Mouse (Mus musculus) forebrain, embryonic 12.5 days (tissue): Measurements from ENCODE around the gene Eva1b. TPM values are rescaled to one million over a fixed set of nuclear protein-coding genes. Genes with fewer than 3 reads are reported as not detected.

Experiments
- ATAC-seq: fragments of 200-750 bp; cut with Nextera tagmentation; 2 replicates; pipeline ENCODE4 v1.8.0; 2017; ENCODE audit warnings: moderate TSS enrichment; ENCODE audit not compliant: low FRiP score
- H3K27ac ChIP-seq: fragments of 300-500 bp; sonication (generic); 2 replicates; pipeline ENCODE4 v1.5.1; 2016; ENCODE audit warnings: mild to moderate bottlenecking
- H3K27me3 ChIP-seq: fragments of 300-500 bp; sonication (generic); 2 replicates; pipeline ENCODE4 v1.6.1; 2016; ENCODE audit warnings: mild to moderate bottlenecking
- H3K36me3 ChIP-seq: fragments of 300-500 bp; sonication (generic); replicated peaks from 2 replicates; pipeline ENCODE4 v1.6.1; 2016; ENCODE audit warnings: mild to moderate bottlenecking
- H3K4me1 ChIP-seq: fragments of 300-500 bp; sonication (generic); 2 replicates; pipeline ENCODE4 v1.6.1; 2016
- H3K4me2 ChIP-seq: fragments of 300-500 bp; sonication (generic); 2 replicates; pipeline ENCODE4 v1.6.1; 2016; ENCODE audit warnings: mild to moderate bottlenecking, moderate library complexity
- H3K4me3 ChIP-seq: fragments of 300-500 bp; sonication (generic); replicated peaks from 2 replicates; pipeline ENCODE4 v1.5.1; 2016; ENCODE audit warnings: mild to moderate bottlenecking
- H3K9ac ChIP-seq: fragments of 300-500 bp; sonication (generic); 2 replicates; pipeline ENCODE4 v1.6.1; 2016; ENCODE audit warnings: mild to moderate bottlenecking
- H3K9me3 ChIP-seq: fragments of 300-500 bp; sonication (generic); 2 replicates; pipeline ENCODE4 v1.6.1; 2016
- WGBS: fragments of 180-500 bp; shearing (Covaris S2); methylation state at CpG from one replicate; pipeline ENCODE4 v1.1.7; 2016; 5-methylcytosine and 5-hydroxymethylcytosine counted together
- polyA plus RNA-seq: library from polyadenylated mRNA; unstranded; fragments of >200 nt; fragmentation: Nextera tagmentation; extraction: Ambion mirVana; gene quantifications from 2 replicates; pipeline ENCODE4 v1.2.1, GENCODE M21; 2016

Eva1b gene
- polyA plus RNA-seq, 1 experiment from 2014 or later, result 15.9 TPM

DNA sequence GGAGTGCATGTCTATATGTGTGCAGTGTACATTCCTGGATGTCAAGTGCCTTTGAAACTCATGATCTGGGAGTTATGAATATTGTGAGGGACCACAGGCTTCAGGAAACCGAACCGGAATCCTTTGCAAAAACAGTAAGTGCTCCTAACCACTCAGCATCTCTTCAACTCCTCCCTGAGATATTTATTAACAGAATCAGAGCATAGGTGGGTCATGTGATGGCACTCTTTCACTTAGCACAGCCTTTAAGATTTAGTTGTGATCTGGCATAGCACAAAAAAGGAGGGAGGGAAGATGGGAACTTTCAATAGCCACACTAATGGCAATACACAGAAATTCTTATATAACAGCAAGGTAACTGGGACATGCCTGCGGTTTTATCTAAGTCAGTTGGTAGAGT is 39.6 kb downstream of the Eva1b start:
- ATAC-seq, result no peak
- Histone ChIP-seq H3K9ac (no peak overlapping the region), H3K4me2 (no peak overlapping the region), H3K36me3 (peaks cover 41% of the 10 kb centered on the region), H3K27me3 (no peaks in the 10 kb centered on the region), H3K4me1 (no peaks in the 10 kb centered on the region), H3K27ac (no peak overlapping the region), H3K4me3 (no peak overlapping the region), H3K9me3 (no peaks in the 10 kb centered on the region)
- WGBS, result 96% methylated on average over 3 of the region's 3 CpGs

DNA sequence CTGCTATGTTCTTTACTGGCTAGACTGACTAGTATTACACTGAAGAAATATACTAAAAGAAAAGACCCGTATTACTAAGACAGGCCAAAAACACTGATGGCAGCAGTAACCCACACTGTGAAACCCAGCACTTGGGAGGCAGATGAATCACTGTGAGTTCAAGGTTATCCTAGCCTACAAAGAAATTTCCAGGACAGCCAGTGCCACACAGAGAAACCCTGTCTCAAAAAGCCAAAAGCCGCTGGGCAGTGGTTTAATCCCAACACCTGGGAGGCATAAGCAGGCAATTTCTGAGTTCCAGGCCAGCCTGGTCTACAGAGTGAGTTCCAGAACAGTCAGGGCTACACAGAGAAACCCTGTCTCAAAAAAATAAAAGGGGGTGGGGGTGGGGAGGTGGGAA is 43.1 kb downstream of the Eva1b start:
- Histone ChIP-seq H3K4me2 (no peak overlapping the region), H3K27me3 (no peaks in the 10 kb centered on the region), H3K9ac (no peak overlapping the region), H3K4me3 (no peak overlapping the region), H3K27ac (no peak overlapping the region), H3K9me3 (no peaks in the 10 kb centered on the region), H3K36me3 (peaks cover 53% of the 10 kb centered on the region), H3K4me1 (no peaks in the 10 kb centered on the region)
- ATAC-seq, result no peak
- WGBS, result 87% methylated on average over 2 of the region's 2 CpGs

DNA sequence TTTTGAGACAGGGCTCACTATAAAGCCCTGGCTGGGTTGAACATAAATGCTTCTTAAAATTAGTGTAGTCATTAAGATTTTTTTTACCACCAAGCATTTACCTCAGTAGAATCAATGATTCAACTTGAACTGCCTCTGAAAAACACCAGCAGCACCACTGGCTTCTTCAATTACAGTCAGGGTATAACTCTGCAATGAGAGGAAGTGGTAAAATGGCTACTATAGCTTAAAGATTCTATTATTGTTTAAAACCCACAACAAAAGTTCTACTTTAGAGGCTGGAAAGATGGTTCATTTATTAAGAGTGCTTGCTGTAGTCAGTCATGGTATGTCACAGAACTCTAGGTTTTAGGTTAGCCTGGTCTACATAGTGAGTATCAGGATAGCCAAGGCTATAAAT is 46.7 kb downstream of the Eva1b start:
- no peaks in the 10 kb centered on the region for H3K4me1 ChIP-seq
- peaks cover 48% of the 10 kb centered on the region for H3K36me3 ChIP-seq
- no peaks in the 10 kb centered on the region for H3K9me3 ChIP-seq
- H3K9ac ChIP-seq, result no peak overlapping the region
- H3K4me3 ChIP-seq, result no peak overlapping the region
- ATAC-seq, result no peak
- H3K27ac ChIP-seq, result no peak overlapping the region
- H3K27me3 ChIP-seq, result no peaks in the 10 kb centered on the region
- H3K4me2 ChIP-seq, result no peak overlapping the region

DNA sequence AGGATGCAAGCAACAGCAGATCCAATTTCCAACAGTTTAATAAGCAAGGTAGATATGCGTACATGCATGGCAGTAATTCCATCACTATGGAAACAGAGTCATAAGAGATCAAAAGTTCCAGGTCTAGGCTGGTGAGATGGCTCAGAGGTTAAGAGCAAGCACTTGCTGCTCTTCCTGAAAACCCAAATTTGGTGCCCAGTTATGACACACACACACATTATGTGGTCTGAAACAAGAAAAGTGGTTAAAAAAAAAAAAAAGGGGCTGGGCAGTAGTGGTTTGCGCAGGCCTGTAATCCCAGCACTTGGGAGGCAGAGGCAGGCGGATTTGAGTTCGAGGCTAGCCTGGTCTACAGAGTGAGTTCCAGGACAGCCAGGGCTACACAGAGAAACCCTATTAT is 47.4 kb downstream of the Eva1b start:
- peaks cover 48% of the 10 kb centered on the region for H3K36me3 ChIP-seq
- H3K9me3 ChIP-seq, result no peaks in the 10 kb centered on the region
- no peak overlapping the region for H3K9ac ChIP-seq
- H3K27me3 ChIP-seq, result no peaks in the 10 kb centered on the region
- H3K4me3 ChIP-seq, result no peak overlapping the region
- ATAC-seq, result no peak
- peaks cover 5% of the 10 kb centered on the region for H3K4me1 ChIP-seq
- WGBS, result 93% methylated on average over 4 of the region's 4 CpGs
- no peak overlapping the region for H3K27ac ChIP-seq
- H3K4me2 ChIP-seq, result no peak overlapping the region

DNA sequence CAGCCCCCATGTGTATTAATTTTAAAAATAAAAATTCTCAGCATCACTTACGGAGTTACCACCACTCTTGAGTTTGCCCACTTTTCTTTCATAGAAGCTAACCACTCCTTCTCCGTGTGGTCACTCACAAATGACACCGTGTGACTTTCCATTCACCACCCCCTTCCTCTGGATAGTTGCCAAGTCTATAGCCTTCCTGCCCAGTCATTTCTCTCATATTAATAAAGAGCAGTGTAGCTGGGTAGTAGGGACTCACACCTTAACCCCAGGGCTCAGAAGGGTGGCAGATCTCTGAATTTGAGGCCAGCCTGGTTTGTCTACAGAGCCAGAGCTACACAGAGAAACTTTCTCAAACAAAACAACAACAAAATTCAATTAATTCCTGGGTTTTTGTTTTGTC is 49.9 kb downstream of the Eva1b start:
- Histone ChIP-seq H3K4me1 (peaks cover 21% of the 10 kb centered on the region), H3K4me2 (no peak overlapping the region), H3K9ac (no peak overlapping the region), H3K9me3 (no peaks in the 10 kb centered on the region), H3K27me3 (no peaks in the 10 kb centered on the region), H3K4me3 (no peak overlapping the region), H3K36me3 (peaks cover 27% of the 10 kb centered on the region), H3K27ac (no peak overlapping the region)
- no peak for ATAC-seq
- WGBS, result 86% methylated on average over 3 of the region's 3 CpGs

Other genes with a start within 250 kb of the Eva1b start
- 0.18 and 0.51 TPM in 2 replicates for gene Csf3r, start 123.2 kb upstream of the Eva1b start, polyA plus RNA-seq
- 125 and 132 TPM in 2 replicates for gene Mrps15, start 100.8 kb upstream of the Eva1b start, polyA plus RNA-seq
- gene Oscp1, start 89.2 kb upstream of the Eva1b start, polyA plus RNA-seq, result 26.8 and 32.2 TPM in 2 replicates
- gene Lsm10, start 51.1 kb upstream of the Eva1b start, polyA plus RNA-seq, result 41.9 and 46.6 TPM in 2 replicates
- gene Stk40, start 43.8 kb upstream of the Eva1b start, polyA plus RNA-seq, result 42.8 and 48.5 TPM in 2 replicates
- gene Sh3d21, start 15.7 kb downstream of the Eva1b start, polyA plus RNA-seq, result 0.96 and 1.5 TPM in 2 replicates
- 284 and 305 TPM in 2 replicates for gene Thrap3, start 55.0 kb downstream of the Eva1b start, polyA plus RNA-seq
- 104 and 105 TPM in 2 replicates for gene Map7d1, start 108.6 kb downstream of the Eva1b start, polyA plus RNA-seq
- gene Trappc3, start 114.6 kb downstream of the Eva1b start, polyA plus RNA-seq, result 104 and 108 TPM in 2 replicates
- 16.0 and 22.6 TPM in 2 replicates for gene Col8a2, start 139.0 kb downstream of the Eva1b start, polyA plus RNA-seq
- 68.5 and 72.4 TPM in 2 replicates for gene Adprhl2, start 174.0 kb downstream of the Eva1b start, polyA plus RNA-seq
- 7.7 and 10.8 TPM in 2 replicates for gene Tekt2, start 177.9 kb downstream of the Eva1b start, polyA plus RNA-seq